Mouse (Mus musculus) lung, adult 2 months (tissue): ENCODE results near the gene Prdm8.

Experiments used
- CTCF ChIP-seq: fragments of 200-500 bp; IDR thresholded peaks from 2 replicates; pipeline ENCODE4 v1.5.1; 2011; ENCODE audit warnings: mild to moderate bottlenecking, low read length, control low read depth; ENCODE audit not compliant: insufficient read depth
- POLR2A ChIP-seq: fragments of 200-500 bp; IDR thresholded peaks from 2 replicates; pipeline ENCODE4 v1.6.1; 2011; ENCODE audit warnings: low read depth, mild to moderate bottlenecking, control low read depth, low read length, borderline replicate concordance; ENCODE audit errors: extremely low read depth

GRCm38 (mm10) chr5:98182603-98182920 lies 15.6 kb downstream of the Prdm8 start:
- TF ChIP-seq POLR2A (no peak), CTCF (no peak)
